Mouse (Mus musculus): Measurements from ENCODE around the gene Maea. TPM values are rescaled to one million over a fixed set of nuclear protein-coding genes. Genes with fewer than 3 reads are reported as not detected.

Gene Maea
- polyA plus RNA-seq (2012; ENCODE audit: insufficient read depth, insufficient read length, low replicate concordance, missing spikeins), result not detected in 2 replicates

DNA sequence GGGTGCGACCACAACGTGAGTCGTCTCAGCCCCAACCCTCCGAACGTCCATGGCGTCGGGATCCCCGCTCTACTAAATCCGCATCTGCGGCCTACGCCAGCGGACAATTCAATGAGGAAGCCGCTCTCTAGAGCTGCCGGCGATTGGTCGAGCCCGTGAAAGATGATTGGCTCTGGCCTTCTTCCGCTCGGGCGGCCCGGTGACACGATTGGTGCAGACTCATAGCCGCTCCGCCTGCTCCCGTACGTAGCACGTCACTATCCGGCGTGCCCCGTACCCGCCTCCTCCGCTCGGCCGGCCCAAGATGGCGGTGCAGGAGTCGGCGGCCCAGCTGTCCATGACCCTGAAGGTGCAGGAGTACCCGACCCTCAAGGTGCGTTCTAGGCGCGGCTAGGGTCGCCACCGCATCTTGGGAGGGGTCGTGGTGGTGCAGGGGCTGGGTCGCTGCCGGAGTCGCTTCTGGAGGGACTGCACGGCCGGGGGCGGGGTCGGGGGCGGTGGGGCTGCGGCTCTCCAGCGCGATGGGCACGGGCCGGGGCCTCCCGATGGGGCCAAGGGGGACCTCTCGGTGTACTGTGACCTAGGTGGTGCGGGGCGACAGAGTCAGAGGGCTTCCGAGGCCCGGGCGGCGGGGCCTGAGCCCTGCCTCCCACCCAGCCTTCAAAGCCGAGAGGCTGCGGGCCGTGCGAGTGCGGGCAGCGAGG, at the start of gene Maea:
Maea (plus strand) TSS at position 237 of the 704 bp plus-strand sequence.
- TF ChIP-seq CTCF (IDR thresholded peaks at IDR 0.05; ENCODE audit: insufficient read depth, low read depth, low read length) (no peak), POLR2A (IDR thresholded peaks at IDR 0.05; ENCODE audit: insufficient read depth, low read depth, low read length) (peak; percentile 86)
- H3K4me3 ChIP-seq (ENCODE audit: insufficient read depth, low read depth, low read length), result peak within 1 kb of the TSS; percentile 77
- H3K27ac ChIP-seq (ENCODE audit: insufficient read depth, low read depth, low read length), result peak within 1 kb of the TSS; percentile 47; the same call in 1 of the 2 replicates
- WGBS, result under 1% methylated on average over 71 of the region's 71 CpGs
- peaks cover 4% of the 10 kb centered on the region for H3K4me1 ChIP-seq (ENCODE audit: control insufficient read depth, insufficient read depth, low read length)

DNA sequence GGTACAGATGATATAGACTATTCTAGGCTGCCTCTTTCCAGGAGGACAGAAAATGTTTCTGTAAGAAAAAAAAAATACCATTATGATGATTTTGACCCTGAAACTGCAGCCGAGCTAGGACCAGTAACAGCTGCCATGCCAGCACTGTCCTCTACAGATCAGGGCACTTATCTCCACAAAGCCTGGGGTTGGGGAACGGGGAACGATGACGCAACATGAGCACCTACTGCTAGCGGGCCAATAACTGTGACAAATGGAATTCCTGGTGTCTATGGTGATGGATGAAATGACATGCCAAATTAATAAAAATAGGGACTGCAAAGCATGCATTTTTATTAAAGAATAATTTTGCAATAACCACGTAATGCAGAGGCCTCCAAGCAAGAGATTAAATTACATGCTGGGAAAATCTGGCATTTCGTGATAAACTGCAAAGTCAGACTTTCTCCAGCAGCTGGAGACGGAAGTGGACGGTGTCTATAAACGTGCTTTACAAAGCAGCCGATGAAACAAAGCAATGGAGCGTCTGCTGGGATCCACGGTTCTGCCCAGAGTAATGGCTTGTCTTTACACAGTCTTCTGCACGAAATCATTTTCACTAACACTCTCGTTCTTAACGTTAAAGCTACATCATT, 41.4 kb upstream of the Maea start:
- 68% methylated on average over 16 of the region's 16 CpGs for WGBS
- Histone ChIP-seq H3K4me1 (ENCODE audit: control insufficient read depth, insufficient read depth, low read length) (no peaks in the 10 kb centered on the region), H3K27ac (ENCODE audit: insufficient read depth, low read depth, low read length) (no peak overlapping the region), H3K4me3 (ENCODE audit: insufficient read depth, low read depth, low read length) (no peak overlapping the region)
- TF ChIP-seq CTCF (IDR thresholded peaks at IDR 0.05; ENCODE audit: insufficient read depth, low read depth, low read length) (no peak), POLR2A (IDR thresholded peaks at IDR 0.05; ENCODE audit: insufficient read depth, low read depth, low read length) (no peak)

DNA sequence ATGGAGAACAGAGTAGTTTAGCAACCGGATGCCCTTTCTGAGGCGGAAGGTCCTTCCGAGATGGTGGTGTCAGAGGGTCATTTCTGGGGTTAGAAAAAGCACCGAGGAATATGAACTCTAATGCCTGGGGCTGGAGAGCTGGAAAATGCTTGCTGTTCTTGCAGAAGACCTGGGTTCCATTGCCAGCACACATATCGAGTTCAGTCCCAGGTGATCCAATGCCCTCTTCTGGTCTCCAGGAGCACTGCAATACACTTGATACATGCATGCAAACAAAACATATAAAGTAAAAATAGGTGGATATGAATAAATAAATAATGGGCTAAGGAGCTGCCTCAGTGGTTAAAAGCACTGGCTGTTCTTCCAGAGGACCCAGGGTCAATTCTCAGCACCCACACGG, 38.1 kb upstream of the Maea start:
- TF ChIP-seq POLR2A (IDR thresholded peaks at IDR 0.05; ENCODE audit: insufficient read depth, low read depth, low read length), result no peak
- TF ChIP-seq CTCF (IDR thresholded peaks at IDR 0.05; ENCODE audit: insufficient read depth, low read depth, low read length), result no peak
- Histone ChIP-seq H3K4me3 (ENCODE audit: insufficient read depth, low read depth, low read length) (no peak overlapping the region), H3K4me1 (ENCODE audit: control insufficient read depth, insufficient read depth, low read length) (no peaks in the 10 kb centered on the region), H3K27ac (ENCODE audit: insufficient read depth, low read depth, low read length) (no peak overlapping the region)
- WGBS, result 72% methylated on average over 6 of the region's 6 CpGs

DNA sequence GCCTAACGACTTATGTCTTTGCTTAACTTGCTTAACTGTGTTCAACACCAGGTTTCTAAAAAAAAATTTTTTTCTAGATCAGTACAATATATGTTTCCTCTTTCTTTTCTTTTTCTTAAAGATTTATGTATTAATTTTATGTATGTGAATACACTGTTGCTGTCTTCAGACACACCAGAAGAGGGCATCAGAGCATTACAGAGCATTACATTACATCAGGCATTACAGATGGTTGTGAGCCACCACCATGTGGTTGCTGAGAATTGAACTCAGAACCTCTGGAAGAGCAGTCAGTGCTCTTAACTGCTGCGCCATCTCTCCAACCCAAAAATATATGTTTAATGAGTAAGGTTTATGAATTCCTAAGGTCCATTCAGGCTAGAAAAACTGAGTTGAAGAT, 33.5 kb upstream of the Maea start:
- TF ChIP-seq POLR2A (IDR thresholded peaks at IDR 0.05; ENCODE audit: insufficient read depth, low read depth, low read length), result no peak
- WGBS, result 82% methylated on average over 2 of the region's 2 CpGs
- Histone ChIP-seq H3K4me1 (ENCODE audit: control insufficient read depth, insufficient read depth, low read length) (no peaks in the 10 kb centered on the region), H3K27ac (ENCODE audit: insufficient read depth, low read depth, low read length) (no peak overlapping the region), H3K4me3 (ENCODE audit: insufficient read depth, low read depth, low read length) (no peak overlapping the region)

DNA sequence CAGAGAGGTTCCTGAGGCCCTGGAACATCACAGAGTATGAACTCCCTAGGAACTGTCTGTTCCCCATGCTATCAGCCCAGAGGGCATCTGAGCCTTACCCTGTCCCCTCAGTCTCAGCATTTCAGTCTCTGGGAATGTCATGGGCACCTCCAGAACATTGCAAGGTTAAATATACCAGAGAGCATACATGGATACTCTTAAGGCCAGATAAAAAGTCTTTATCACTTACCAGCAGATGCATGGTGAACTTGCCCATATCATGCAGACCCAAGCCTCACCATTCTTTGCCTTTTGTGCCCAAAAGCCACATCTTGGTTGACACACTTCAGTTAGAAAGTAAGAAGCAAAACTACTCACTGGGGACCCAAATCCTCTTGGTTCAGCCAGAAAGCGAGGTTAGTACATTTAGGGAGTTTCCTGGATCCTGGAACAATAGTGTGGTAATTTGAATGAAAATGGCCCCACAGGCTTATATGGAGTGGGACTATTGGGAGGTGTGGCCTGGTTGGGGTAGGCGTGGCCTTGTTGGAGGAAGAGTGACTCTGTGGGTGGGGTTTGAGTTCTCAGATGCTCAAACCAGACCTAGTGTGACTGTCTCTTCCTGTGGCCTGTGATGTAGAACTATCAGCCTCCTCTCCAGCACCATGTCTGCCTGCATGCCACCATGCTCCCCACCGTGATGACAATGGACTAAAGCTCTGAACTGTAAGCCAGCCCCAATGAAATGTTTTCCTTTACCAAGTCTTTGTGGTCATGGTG, 24.4 kb upstream of the Maea start:
- 72% methylated on average over 3 of the region's 3 CpGs for WGBS
- Histone ChIP-seq H3K4me3 (ENCODE audit: insufficient read depth, low read depth, low read length) (no peak overlapping the region), H3K4me1 (ENCODE audit: control insufficient read depth, insufficient read depth, low read length) (no peaks in the 10 kb centered on the region), H3K27ac (ENCODE audit: insufficient read depth, low read depth, low read length) (no peak overlapping the region)
- TF ChIP-seq CTCF (IDR thresholded peaks at IDR 0.05; ENCODE audit: insufficient read depth, low read depth, low read length), result no peak
- no peak for TF ChIP-seq POLR2A (IDR thresholded peaks at IDR 0.05; ENCODE audit: insufficient read depth, low read depth, low read length)

DNA sequence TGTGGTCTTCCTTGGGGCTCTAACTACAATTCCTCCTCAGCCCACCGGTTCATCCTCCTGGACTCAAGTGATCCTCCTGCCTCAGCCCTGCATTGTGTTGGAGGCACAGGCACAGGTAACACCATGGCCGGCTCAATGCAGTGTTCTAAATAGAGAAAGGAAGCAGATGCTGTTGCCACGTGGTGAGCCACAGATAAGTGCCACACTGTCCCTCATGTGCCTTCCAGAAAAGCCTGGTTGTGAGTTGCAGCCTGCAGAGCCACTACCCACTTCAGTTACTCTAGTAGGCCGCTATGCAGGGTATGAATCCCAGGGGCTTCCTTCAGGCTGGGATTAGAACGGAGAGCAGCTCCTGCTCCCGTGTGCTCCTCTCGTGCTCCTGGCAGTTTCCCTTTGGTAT, 23.1 kb upstream of the Maea start:
- 90% methylated on average over 7 of the region's 7 CpGs for WGBS
- TF ChIP-seq POLR2A (IDR thresholded peaks at IDR 0.05; ENCODE audit: insufficient read depth, low read depth, low read length) (no peak), CTCF (IDR thresholded peaks at IDR 0.05; ENCODE audit: insufficient read depth, low read depth, low read length) (no peak)
- Histone ChIP-seq H3K4me3 (ENCODE audit: insufficient read depth, low read depth, low read length) (no peak overlapping the region), H3K27ac (ENCODE audit: insufficient read depth, low read depth, low read length) (no peak overlapping the region), H3K4me1 (ENCODE audit: control insufficient read depth, insufficient read depth, low read length) (no peaks in the 10 kb centered on the region)

DNA sequence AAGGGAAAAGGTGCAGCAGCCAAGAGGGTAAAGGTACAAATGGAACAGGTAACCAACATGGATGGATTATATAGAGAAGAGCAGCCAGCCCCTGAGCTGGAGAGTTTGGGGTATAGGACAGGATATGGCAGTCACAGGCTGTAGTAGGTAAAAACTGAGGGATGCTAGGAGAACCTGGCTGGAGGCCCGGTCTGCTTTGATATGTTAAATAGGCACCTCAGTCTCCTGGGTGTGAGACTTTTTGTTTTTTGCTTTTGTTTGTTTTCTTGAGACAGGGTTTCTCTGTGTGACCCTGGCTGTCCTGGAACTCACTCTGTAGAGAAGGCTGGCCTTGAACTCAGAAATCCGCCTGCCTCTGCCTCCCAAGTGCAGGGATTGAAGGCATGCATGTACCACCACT, 10.8 kb upstream of the Maea start:
- WGBS, result 42% methylated on average over 2 of the region's 2 CpGs
- Histone ChIP-seq H3K4me1 (ENCODE audit: control insufficient read depth, insufficient read depth, low read length) (no peaks in the 10 kb centered on the region), H3K4me3 (ENCODE audit: insufficient read depth, low read depth, low read length) (no peak overlapping the region), H3K27ac (ENCODE audit: insufficient read depth, low read depth, low read length) (no peak overlapping the region)
- TF ChIP-seq CTCF (IDR thresholded peaks at IDR 0.05; ENCODE audit: insufficient read depth, low read depth, low read length), result no peak
- no peak for TF ChIP-seq POLR2A (IDR thresholded peaks at IDR 0.05; ENCODE audit: insufficient read depth, low read depth, low read length)

DNA sequence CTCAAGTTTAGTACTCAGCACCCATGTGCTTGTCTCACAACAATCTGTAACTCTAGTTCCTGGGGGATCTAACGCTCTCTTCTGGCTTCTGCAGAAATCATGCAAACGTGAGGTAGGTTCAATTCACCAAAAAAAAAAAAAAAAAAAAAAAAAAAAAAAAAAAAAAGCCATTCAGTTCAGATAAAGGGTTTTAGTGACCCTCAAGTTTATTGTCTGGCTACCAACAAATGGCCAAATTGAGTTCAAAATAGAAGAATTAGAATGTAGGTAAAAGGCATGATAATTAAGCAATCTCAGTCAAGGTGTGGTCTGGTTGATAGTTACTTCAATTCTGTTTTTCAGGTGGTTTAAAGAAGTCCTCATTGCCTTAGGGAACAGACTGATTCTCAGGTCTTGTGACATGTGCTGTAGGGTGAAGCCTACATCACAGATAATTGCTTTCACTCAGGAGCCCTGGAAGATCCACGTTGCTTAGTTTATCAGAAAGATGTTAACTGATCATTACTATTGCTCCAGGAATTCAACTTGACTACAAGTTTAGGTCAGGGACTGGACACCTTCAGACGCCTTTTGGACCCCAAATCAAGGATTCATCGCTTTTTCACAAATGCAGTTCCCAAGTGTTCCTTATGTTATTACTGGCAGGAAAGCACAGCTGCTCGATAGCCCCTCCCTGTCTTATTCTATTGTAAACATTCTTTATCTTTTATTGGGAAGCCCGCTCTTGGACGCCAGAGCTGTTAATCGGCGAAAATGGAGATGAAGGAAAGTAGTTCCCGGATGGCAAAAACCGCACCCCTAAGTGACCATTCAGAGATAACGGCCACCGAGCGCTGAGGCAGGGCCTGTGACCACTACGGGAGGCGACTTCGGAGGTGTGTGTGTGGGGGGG, 682 bp upstream of the Maea start:
- Histone ChIP-seq H3K27ac (ENCODE audit: insufficient read depth, low read depth, low read length) (peak overlapping the region; percentile 47; the same call in 1 of the 2 replicates), H3K4me3 (ENCODE audit: insufficient read depth, low read depth, low read length) (peak overlapping the region; percentile 69), H3K4me1 (ENCODE audit: control insufficient read depth, insufficient read depth, low read length) (peaks cover 4% of the 10 kb centered on the region)
- 22% methylated on average over 18 of the region's 18 CpGs for WGBS
- no peak for TF ChIP-seq CTCF (IDR thresholded peaks at IDR 0.05; ENCODE audit: insufficient read depth, low read depth, low read length)
- no peak for TF ChIP-seq POLR2A (IDR thresholded peaks at IDR 0.05; ENCODE audit: insufficient read depth, low read depth, low read length)
